Mouse (Mus musculus) lung, embryonic 14.5 days (tissue): Measurements from ENCODE around the gene Chn2. TPM values are rescaled to one million over a fixed set of nuclear protein-coding genes. Genes with fewer than 3 reads are reported as not detected.
A peak's percentile ranks its signal among the peaks of the same experiment; 100 is the strongest.

Experiments used
- ATAC-seq: fragments of 200-750 bp; cut with Nextera tagmentation; 2 replicates; pipeline ENCODE4 v1.8.0; 2017; ENCODE audit warnings: mild to moderate bottlenecking, moderate TSS enrichment, moderate library complexity; ENCODE audit not compliant: insufficient read depth
- DNase-seq: peaks from one replicate; pipeline ENCODE4 v3.0.0-alpha.2; 2015
- H3K27ac ChIP-seq: fragments of 300-500 bp; sonication (generic); 2 replicates; pipeline ENCODE4 v1.5.1; 2014; ENCODE audit warnings: low read depth, mild to moderate bottlenecking, moderate library complexity
- H3K27me3 ChIP-seq: fragments of 300-500 bp; sonication (generic); 2 replicates; pipeline ENCODE4 v1.6.1; 2014; ENCODE audit warnings: low read length, control low read depth; ENCODE audit not compliant: insufficient read depth
- H3K36me3 ChIP-seq: fragments of 300-500 bp; sonication (generic); 2 replicates; pipeline ENCODE4 v1.6.1; 2014; ENCODE audit warnings: control low read depth; ENCODE audit not compliant: insufficient read depth
- H3K4me1 ChIP-seq: fragments of 300-500 bp; sonication (generic); 2 replicates; pipeline ENCODE4 v1.6.1; 2014; ENCODE audit warnings: antibody characterized with exemption, control low read depth; ENCODE audit not compliant: insufficient read depth
- H3K4me2 ChIP-seq: fragments of 300-500 bp; sonication (generic); 2 replicates; pipeline ENCODE4 v1.6.1; 2014; ENCODE audit warnings: mild to moderate bottlenecking
- H3K4me3 ChIP-seq: fragments of 300-500 bp; sonication (generic); 2 replicates; pipeline ENCODE4 v1.5.1; 2014; ENCODE audit warnings: low read depth, low read length
- H3K9ac ChIP-seq: fragments of 300-500 bp; sonication (generic); 2 replicates; pipeline ENCODE4 v1.6.1; 2014
- H3K9me3 ChIP-seq: fragments of 300-500 bp; sonication (generic); 2 replicates; pipeline ENCODE4 v1.6.1; 2016; ENCODE audit warnings: low read depth, low read length, control low read depth
- CTCF ChIP-seq: IDR thresholded peaks from 2 replicates; pipeline ENCODE4 v1.5.1; 2016; ENCODE audit warnings: antibody characterized with exemption, low read depth
- WGBS: fragments of 180-500 bp; shearing (Covaris S2); extraction: QIAGEN DNeasy Blood & Tissue Kit; methylation state at CpG from one replicate; pipeline ENCODE4 v1.1.7; 2014; 5-methylcytosine and 5-hydroxymethylcytosine counted together
- polyA plus RNA-seq: library from polyadenylated mRNA; unstranded; fragments of >200 nt; fragmentation: Nextera tagmentation; extraction: Ambion mirVana; gene quantifications from 2 replicates; pipeline ENCODE4 v1.2.1, GENCODE M21; 2014

Gene Chn2
- polyA plus RNA-seq, 1 experiment from 2014 or later = 18.1 TPM

DNA sequence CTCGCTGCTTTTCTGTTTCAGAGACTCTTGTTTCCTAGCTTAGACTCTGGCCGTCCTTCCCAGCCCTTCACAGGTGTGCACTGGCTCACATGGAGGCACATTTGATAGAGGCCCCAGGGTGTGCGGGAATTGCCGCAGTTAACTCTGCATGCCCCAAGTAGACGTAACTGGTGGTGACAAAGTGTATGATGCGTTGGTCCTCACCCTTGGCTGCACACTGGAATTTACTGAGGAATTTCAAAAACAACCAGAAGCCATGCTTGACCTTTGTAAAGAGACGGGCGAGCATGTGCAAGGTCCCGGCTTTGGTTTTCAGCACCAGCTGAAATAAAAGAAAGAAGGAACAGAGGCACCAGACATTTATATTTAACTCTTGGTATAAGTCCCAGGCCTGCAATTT is 189.1 kb downstream of the Chn2 start:
- H3K27me3 ChIP-seq = no peaks in the 10 kb centered on the region
- no peak overlapping the region for H3K9ac ChIP-seq
- WGBS = 60% methylated on average over 9 of the region's 9 CpGs
- H3K9me3 ChIP-seq = no peaks in the 10 kb centered on the region
- no peaks in the 10 kb centered on the region for H3K36me3 ChIP-seq
- no peak overlapping the region for H3K4me3 ChIP-seq
- no peak for TF ChIP-seq CTCF
- H3K4me1 ChIP-seq = no peaks in the 10 kb centered on the region
- H3K4me2 ChIP-seq = no peak overlapping the region
- ATAC-seq (no peak), DNase-seq (no peak)
- H3K27ac ChIP-seq = no peak overlapping the region

DNA sequence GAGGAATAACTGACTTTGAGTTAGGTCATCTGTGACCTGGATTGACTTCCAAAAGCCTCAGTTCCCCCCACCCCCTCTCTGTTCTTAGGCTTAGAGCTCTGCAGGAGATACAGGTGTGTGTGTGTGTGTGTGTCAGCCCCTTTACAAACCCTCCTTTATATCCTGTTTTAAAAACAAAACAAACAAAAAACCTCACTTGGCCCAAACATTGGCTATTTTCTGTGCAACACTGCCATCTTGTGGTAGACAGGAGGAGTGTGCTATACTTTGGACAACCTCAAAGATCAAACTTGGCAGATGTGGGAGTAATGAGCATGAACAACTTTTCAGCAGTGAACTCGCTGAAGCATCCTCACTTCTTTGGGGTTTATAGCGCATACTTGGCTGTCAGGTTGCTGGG is 189.5 kb downstream of the Chn2 start:
- Histone ChIP-seq H3K27me3 (no peaks in the 10 kb centered on the region), H3K4me3 (no peak overlapping the region), H3K9me3 (no peaks in the 10 kb centered on the region), H3K27ac (no peak overlapping the region), H3K9ac (no peak overlapping the region), H3K4me2 (no peak overlapping the region), H3K4me1 (no peaks in the 10 kb centered on the region), H3K36me3 (no peaks in the 10 kb centered on the region)
- WGBS = 9% methylated on average over 2 of the region's 2 CpGs
- ATAC-seq (peak; percentile 31; the same call in 1 of the 2 replicates), DNase-seq (peak; percentile 88)
- TF ChIP-seq CTCF = peak; percentile 93

DNA sequence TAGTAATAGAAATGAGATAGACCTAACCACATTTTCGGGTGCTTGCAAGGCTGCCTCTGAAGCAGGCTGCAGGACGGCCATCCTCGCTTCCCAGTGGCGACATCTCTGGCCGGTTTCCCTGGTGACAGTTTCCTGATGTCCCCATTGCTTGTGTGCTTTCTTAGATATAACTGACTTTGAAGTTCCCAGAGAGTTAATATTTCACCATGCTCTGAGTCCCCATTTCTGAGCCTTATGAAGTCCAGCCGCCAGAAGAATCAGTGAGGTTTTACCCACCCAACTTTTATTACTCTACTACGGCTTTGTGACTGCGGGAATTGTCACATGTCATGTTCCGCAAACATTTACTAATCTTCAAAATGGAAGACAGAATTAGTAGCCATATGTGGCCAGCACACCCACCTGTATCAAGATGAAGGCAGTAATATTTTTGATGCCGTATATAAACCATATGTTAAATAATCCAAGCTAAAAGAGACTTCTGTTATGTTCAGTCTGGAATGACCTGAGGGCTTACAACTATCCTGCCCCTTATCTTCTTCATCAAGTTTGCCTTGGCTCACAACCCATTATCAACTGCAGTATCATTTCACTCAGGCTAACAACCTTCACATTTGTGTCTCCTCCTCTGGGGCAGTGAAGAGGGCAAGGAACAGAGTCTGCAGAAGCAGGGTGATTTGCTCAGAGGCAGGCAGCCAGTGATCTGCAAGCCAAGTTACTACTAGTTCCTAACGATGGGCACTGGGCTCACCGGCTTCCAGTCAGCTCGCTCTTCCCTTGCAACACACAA is 192.6 kb downstream of the Chn2 start:
- 63% methylated on average over 13 of the region's 13 CpGs for WGBS
- Histone ChIP-seq H3K4me3 (no peak overlapping the region), H3K9ac (no peak overlapping the region), H3K27me3 (no peaks in the 10 kb centered on the region), H3K36me3 (no peaks in the 10 kb centered on the region), H3K27ac (no peak overlapping the region), H3K4me2 (no peak overlapping the region), H3K4me1 (no peaks in the 10 kb centered on the region), H3K9me3 (no peaks in the 10 kb centered on the region)
- no peak for ATAC-seq
- TF ChIP-seq CTCF = no peak
- DNase-seq = no peak

DNA sequence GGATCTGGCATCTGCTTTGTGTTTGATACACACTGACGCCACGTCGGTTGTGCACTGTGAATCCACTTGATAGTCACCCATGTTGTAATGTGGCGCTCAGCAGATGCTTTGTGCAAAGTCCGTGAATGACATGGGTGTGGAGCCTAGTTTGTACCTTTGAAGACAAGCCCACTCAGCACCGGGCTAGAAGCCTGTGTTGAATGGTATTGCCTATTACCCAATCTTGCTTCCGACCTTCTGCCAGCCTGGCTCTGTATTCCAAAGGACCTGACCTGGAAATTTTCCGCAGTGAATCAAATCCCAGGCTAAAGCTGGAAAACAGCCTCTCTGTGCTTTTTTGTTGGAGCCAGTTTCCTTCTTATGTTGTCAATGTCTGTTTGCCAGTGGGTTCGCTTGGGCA is 197.1 kb downstream of the Chn2 start:
- H3K9ac ChIP-seq = no peak overlapping the region
- no peaks in the 10 kb centered on the region for H3K36me3 ChIP-seq
- WGBS = 88% methylated on average over 9 of the region's 9 CpGs
- H3K27ac ChIP-seq = no peak overlapping the region
- H3K4me3 ChIP-seq = no peak overlapping the region
- no peaks in the 10 kb centered on the region for H3K9me3 ChIP-seq
- no peak overlapping the region for H3K4me2 ChIP-seq
- no peaks in the 10 kb centered on the region for H3K4me1 ChIP-seq
- DNase-seq = no peak
- no peak for TF ChIP-seq CTCF
- H3K27me3 ChIP-seq = no peaks in the 10 kb centered on the region
- no peak for ATAC-seq

DNA sequence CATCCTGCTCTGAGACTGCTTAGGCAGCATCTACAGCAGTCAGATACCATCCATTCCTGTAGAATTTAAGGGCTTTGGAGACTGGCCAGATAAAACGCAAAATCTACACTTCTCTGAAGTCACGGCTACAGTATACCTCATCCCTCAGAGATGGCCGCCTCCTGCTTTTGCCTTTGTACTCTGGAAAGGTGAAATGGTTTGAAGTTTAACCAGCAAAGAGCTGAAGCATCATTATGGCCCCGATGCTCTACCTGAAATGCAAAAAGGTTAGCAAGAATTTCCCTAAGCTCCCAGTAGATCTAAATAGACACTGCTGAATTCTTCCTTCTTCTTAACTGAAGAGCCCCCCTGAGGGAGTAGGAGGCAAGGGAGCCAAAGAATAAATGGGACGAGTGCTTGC is 202.4 kb downstream of the Chn2 start:
- 0 out of 2 replicates have a peak, but pooled peaks cover 4% of the 10 kb centered on the region for H3K4me1 ChIP-seq
- H3K27ac ChIP-seq = no peak overlapping the region
- no peak overlapping the region for H3K9ac ChIP-seq
- no peak overlapping the region for H3K4me3 ChIP-seq
- no peak for TF ChIP-seq CTCF
- no peak for DNase-seq
- 55% methylated on average over 5 of the region's 5 CpGs for WGBS
- no peak overlapping the region for H3K4me2 ChIP-seq
- H3K36me3 ChIP-seq = no peaks in the 10 kb centered on the region
- no peaks in the 10 kb centered on the region for H3K9me3 ChIP-seq
- no peaks in the 10 kb centered on the region for H3K27me3 ChIP-seq
- ATAC-seq = no peak

DNA sequence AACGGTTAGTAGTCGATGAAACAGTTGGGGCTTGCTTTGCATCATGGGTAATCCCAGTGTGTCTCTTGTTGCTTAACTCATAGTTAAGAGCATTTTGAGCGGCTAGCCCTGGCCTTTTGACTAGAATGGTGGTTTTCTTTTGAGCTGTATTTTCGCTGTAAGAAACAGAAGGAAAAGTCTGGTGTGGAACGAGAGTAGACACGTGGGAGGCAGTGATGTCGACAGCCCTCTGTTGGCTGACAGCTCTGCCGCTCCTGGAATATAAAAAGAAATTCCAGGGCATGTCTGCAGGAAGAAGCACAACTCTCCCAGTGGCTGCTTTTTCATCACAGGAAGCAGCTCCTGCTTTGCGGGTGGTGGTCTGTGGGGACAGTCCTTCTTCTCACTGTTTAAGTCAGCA is 202.9 kb downstream of the Chn2 start:
- Histone ChIP-seq H3K4me3 (no peak overlapping the region), H3K27ac (no peak overlapping the region), H3K9ac (no peak overlapping the region), H3K4me2 (0 out of 2 replicates have a peak overlapping the region, but pooled peaks have one; percentile 1), H3K27me3 (no peaks in the 10 kb centered on the region), H3K4me1 (0 out of 2 replicates have a peak, but pooled peaks cover 4% of the 10 kb centered on the region), H3K9me3 (no peaks in the 10 kb centered on the region), H3K36me3 (no peaks in the 10 kb centered on the region)
- 36% methylated on average over 9 of the region's 9 CpGs for WGBS
- ATAC-seq (no peak), DNase-seq (peak; percentile 44)
- TF ChIP-seq CTCF = no peak

DNA sequence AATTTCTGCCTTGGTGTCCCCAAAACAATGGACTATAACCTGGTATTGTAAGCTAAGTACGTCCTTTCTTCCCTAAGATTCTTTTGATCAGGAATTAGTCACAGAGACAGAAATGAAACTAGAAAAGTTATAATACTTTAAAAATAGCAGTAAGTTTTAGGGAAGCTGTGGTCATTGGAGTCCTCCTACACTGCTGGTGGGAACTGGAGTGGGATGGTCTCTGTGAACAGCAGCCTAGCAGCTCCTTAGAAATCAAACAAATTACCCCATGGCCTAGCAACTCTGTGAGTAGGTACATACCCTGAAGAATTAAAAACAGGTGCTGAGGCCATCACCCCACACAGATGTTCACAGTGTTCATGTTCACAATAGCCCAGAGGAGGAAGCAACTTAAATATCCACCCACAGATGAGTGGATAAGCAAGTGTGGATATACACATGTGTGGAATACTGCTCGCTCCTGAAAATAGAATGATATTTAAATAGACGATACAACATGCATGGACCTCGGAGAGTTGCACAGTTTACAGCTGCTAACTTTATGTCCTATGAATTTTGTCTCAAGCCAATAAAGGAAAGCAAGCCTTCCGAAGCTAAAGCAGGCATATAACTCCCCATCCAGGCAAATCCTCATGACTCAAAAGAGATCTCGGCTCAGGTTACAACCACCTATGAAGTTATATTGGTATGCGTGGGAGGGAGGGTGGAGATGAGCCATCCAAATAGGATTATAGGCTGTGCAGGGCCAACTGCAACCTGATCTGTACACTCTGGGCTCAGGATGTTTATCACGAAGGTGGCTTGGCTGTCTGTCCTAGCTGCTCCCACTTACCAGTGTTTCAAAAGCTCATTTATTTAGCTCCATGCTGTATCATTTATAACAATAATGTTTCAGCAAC is 209.2 kb downstream of the Chn2 start:
- no peak for DNase-seq
- Histone ChIP-seq H3K9me3 (no peaks in the 10 kb centered on the region), H3K4me1 (no peaks in the 10 kb centered on the region), H3K4me2 (no peak overlapping the region), H3K27me3 (no peaks in the 10 kb centered on the region), H3K9ac (no peak overlapping the region), H3K36me3 (no peaks in the 10 kb centered on the region), H3K27ac (no peak overlapping the region), H3K4me3 (no peak overlapping the region)
- no peak for TF ChIP-seq CTCF
- ATAC-seq = no peak
- 58% methylated on average over 8 of the region's 8 CpGs for WGBS
